15 mouse cellular contexts compared by ENCODE assay signal in genomic region chrX:141150290-141150689, GRCm38 (mm10).
A peak's percentile ranks its signal among the peaks of the same experiment; 100 is the strongest.
DNase-seq lines count a peak whose midpoint lies in the region; ATAC-seq and TF ChIP-seq lines count a peak whose summit lies in the region.
"Had no signal": no experiment of that assay in that cellular context is flagged by ENCODE, and none has a peak within 500 bp of the region (broad histone marks: within the 10 kb centered on the region; RNA-seq: fewer than 3 reads in every experiment).

No protein-coding gene starts in this region.

- TF ChIP-seq POLR2A in kidney, adult 2 months (IDR thresholded peaks at IDR 0.05; ENCODE audit: low read depth, low read length), result no peak

- no peak for DNase-seq in kidney, postnatal 0 days (ENCODE audit: low spot score)
- no peak for DNase-seq in kidney, adult 2 months
- no peak for DNase-seq in hindbrain, embryonic 14.5 days (ENCODE audit: low spot score)
- no peak for DNase-seq in midbrain, embryonic 14.5 days
- DNase-seq in right cerebral cortex, postnatal 25 days, result no peak
- DNase-seq in gastrocnemius, adult 2 months, result no peak
- DNase-seq in gastrocnemius, postnatal 10 days, result no peak
- DNase-seq: adrenal gland, postnatal 10 days; embryo, embryonic 11 days had no signal

- no peaks in the 10 kb centered on the region for H3K4me1 ChIP-seq in kidney, postnatal 0 days (replicated peaks; ENCODE audit: insufficient read depth, low read length)
- 0 out of 2 replicates have a peak, but pooled peaks cover 1% of the 10 kb centered on the region for H3K4me1 ChIP-seq in kidney, adult 2 months (ENCODE audit: control insufficient read depth, insufficient read depth, low read length)
- no peaks in the 10 kb centered on the region for H3K4me1 ChIP-seq in hindbrain, embryonic 14.5 days (replicated peaks; ENCODE audit: control insufficient read depth, insufficient read depth, low read length)
- no peaks in the 10 kb centered on the region for H3K4me1 ChIP-seq in midbrain, embryonic 14.5 days (ENCODE audit: control insufficient read depth, insufficient read depth, low read length)
- H3K4me1 ChIP-seq: limb, embryonic 12.5 days had no signal

- no peaks in the 10 kb centered on the region for H3K36me3 ChIP-seq in kidney, postnatal 0 days (ENCODE audit: insufficient read depth, low read length)
- no peaks in the 10 kb centered on the region for H3K36me3 ChIP-seq in kidney, adult 2 months (ENCODE audit: control insufficient read depth, insufficient read depth, low read length)
- H3K36me3 ChIP-seq in hindbrain, embryonic 14.5 days (replicated peaks; ENCODE audit: control insufficient read depth, insufficient read depth), result no peaks in the 10 kb centered on the region
- no peaks in the 10 kb centered on the region for H3K36me3 ChIP-seq in midbrain, embryonic 14.5 days (ENCODE audit: control insufficient read depth, insufficient read depth, low read length)
- H3K36me3 ChIP-seq: limb, embryonic 12.5 days had no signal

- H3K9me3 ChIP-seq in kidney, postnatal 0 days (replicated peaks; ENCODE audit: low read length), result no peaks in the 10 kb centered on the region
- H3K9me3 ChIP-seq in hindbrain, embryonic 14.5 days (ENCODE audit: control insufficient read depth, low read length), result no peaks in the 10 kb centered on the region
- no peaks in the 10 kb centered on the region for H3K9me3 ChIP-seq in midbrain, embryonic 14.5 days (ENCODE audit: control insufficient read depth, low read length)
- H3K9me3 ChIP-seq: limb, embryonic 12.5 days had no signal

- H3K27ac ChIP-seq in kidney, postnatal 0 days, result no peak overlapping the region
- no peak overlapping the region for H3K27ac ChIP-seq in kidney, adult 2 months (ENCODE audit: insufficient read depth, low read depth, low read length)
- H3K27ac ChIP-seq in hindbrain, embryonic 14.5 days, result no peak overlapping the region
- no peak overlapping the region for H3K27ac ChIP-seq in midbrain, embryonic 14.5 days (replicated peaks; ENCODE audit: low read depth, low read length)
- no peak overlapping the region for H3K27ac ChIP-seq in gastrocnemius, adult 2 months
- H3K27ac ChIP-seq: layer of hippocampus, adult 2 months; limb, embryonic 12.5 days had no signal

- 0 out of 2 replicates have a peak, but pooled peaks have one; percentile 40 for ATAC-seq in kidney, postnatal 0 days (replicated peaks; ENCODE audit: low FRiP score, low read depth)
- ATAC-seq in erythroblast, adult 5-6 weeks (replicated peaks; ENCODE audit: low FRiP score, poor library complexity, severe bottlenecking), result 0 out of 2 replicates have a peak, but pooled peaks have one; percentile 53
- peak; percentile 60 for ATAC-seq in hindbrain, embryonic 14.5 days (ENCODE audit: low FRiP score)
- ATAC-seq in midbrain, embryonic 14.5 days (ENCODE audit: low FRiP score, low TSS enrichment), result peak; percentile 48; the same call in 1 of the 2 replicates
- ATAC-seq: CD4-positive, CD25-positive, alpha-beta regulatory T cell, adult 4 months; intestine, embryonic 16.5 days; Patski had no signal

- H3K9ac ChIP-seq in kidney, postnatal 0 days (ENCODE audit: low read depth, low read length), result no peak overlapping the region
- no peak overlapping the region for H3K9ac ChIP-seq in hindbrain, embryonic 14.5 days
- H3K9ac ChIP-seq in midbrain, embryonic 14.5 days (replicated peaks; ENCODE audit: low read length), result no peak overlapping the region
- H3K9ac ChIP-seq: limb, embryonic 12.5 days had no signal

- no peak for TF ChIP-seq CTCF in kidney, postnatal 0 days (IDR thresholded peaks at IDR 0.05; ENCODE audit: low read depth)
- no peak for TF ChIP-seq CTCF in kidney, adult 2 months (conservative IDR thresholded peaks at IDR 0.05; ENCODE audit: insufficient read depth, insufficient read length, low read depth, low read length)
- TF ChIP-seq CTCF in gastrocnemius, adult 2 months (IDR thresholded peaks at IDR 0.05), result no peak

- no peak overlapping the region for H3K4me2 ChIP-seq in kidney, postnatal 0 days (ENCODE audit: low read length)
- H3K4me2 ChIP-seq in hindbrain, embryonic 14.5 days (replicated peaks), result no peak overlapping the region
- no peak overlapping the region for H3K4me2 ChIP-seq in midbrain, embryonic 14.5 days (ENCODE audit: low read length)
- H3K4me2 ChIP-seq: limb, embryonic 12.5 days had no signal

- no peak overlapping the region for H3K4me3 ChIP-seq in kidney, postnatal 0 days (replicated peaks; ENCODE audit: low read depth, low read length)
- no peak overlapping the region for H3K4me3 ChIP-seq in kidney, adult 2 months (ENCODE audit: insufficient read depth, low read depth, low read length)
- H3K4me3 ChIP-seq in hindbrain, embryonic 14.5 days (replicated peaks; ENCODE audit: low read length), result no peak overlapping the region
- no peak overlapping the region for H3K4me3 ChIP-seq in midbrain, embryonic 14.5 days (replicated peaks; ENCODE audit: low read depth, low read length)
- H3K4me3 ChIP-seq in gastrocnemius, adult 2 months, result no peak overlapping the region
- H3K4me3 ChIP-seq: layer of hippocampus, adult 2 months; limb, embryonic 12.5 days had no signal

- no peaks in the 10 kb centered on the region for H3K27me3 ChIP-seq in kidney, postnatal 0 days (ENCODE audit: insufficient read depth, low read length)
- H3K27me3 ChIP-seq in kidney, adult 2 months (replicated peaks; ENCODE audit: control insufficient read depth, insufficient read depth, low read length), result no peaks in the 10 kb centered on the region
- H3K27me3 ChIP-seq in hindbrain, embryonic 14.5 days (ENCODE audit: control insufficient read depth, insufficient read depth, low read length), result no peaks in the 10 kb centered on the region
- no peaks in the 10 kb centered on the region for H3K27me3 ChIP-seq in midbrain, embryonic 14.5 days (ENCODE audit: control insufficient read depth, insufficient read depth, low read length)
- H3K27me3 ChIP-seq: Patski had no signal

- intact Hi-C loops in gastrocnemius, adult 2 months (cut with DNase I), result no loop called here
